Mouse (Mus musculus): Measurements from ENCODE around the gene 1700037C18Rik. TPM values are rescaled to one million over a fixed set of nuclear protein-coding genes. Genes with fewer than 3 reads are reported as not detected.

Gene 1700037C18Rik
- polyA plus RNA-seq (2012; rRNA removed): 13.5 and 16.2 TPM in 2 replicates

DNA sequence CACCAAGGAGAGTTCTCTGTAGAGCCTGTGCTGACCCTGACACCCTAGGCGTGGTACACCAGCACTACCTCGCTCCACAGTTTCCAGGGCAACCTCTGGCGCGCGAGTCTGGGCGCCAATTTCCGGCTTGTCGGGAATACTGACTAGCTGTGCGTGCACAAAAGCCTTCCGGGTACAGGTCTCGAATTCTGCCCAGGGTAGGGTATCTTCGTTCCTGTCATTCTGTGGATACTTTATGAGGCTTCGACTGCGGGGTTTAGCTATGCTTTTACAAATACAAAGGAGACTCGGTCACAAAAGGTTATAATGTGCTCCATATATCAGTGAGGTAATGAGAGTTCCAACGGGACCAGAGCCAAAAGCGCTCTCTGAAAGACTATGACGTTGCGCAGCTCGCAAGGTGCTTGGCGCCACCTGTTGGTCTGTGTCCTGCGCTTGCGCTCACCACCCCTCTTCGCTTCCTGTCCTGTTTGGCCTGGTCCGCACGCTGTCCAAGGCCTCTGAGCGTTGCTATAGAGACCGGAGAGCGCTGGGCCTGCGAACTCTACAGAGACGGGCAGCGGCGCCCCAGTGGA, at the start of gene 1700037C18Rik, which contains the start of gene Cluap1:
Gene 1700037C18Rik (minus strand): TSS at position 153 of the 575 bp plus-strand sequence.
Gene Cluap1 (plus strand): TSS at position 265 of the 575 bp plus-strand sequence.
- DNase-seq (ENCODE audit: low read depth): no peak

DNA sequence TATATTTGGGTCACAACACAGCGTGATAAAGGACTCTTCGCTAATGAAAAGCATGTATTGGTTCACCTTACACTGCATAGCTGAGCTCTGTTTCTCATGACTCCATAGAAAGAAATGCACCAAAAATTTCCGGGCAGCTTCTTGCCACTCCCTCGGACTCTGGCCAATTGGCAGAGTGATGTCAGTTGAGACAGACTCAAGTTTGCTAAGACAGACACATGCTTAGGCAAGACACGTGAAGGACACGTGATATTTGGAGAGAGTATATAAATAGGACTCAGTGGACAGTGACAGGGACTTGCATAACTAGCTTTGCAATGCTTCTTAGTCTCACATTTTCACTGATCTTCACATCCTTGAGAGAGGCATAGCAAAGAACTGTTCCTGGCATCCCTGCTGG, 47.9 kb upstream of the 1700037C18Rik start:
- DNase-seq (ENCODE audit: low read depth): peak; percentile 84

DNA sequence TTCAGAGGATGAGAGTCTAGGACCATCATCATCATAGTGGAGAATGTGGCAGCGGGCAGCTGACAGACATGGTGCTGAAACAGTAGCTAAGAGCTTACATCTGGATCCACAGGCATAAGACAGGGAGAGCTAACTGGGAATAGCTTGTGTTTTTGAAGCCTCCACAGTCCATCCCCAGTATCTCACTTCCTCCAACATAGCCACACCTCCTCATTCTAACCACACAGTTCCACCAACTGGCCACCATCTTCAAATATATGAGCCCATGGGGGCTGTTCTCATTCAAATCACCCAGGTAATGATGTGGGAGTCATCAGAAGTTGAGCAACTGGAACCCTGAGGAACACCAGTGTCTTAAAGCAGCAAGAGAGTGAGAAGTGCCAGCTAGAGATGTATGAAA, 42.7 kb upstream of the 1700037C18Rik start:
- no peak for DNase-seq (ENCODE audit: low read depth)

DNA sequence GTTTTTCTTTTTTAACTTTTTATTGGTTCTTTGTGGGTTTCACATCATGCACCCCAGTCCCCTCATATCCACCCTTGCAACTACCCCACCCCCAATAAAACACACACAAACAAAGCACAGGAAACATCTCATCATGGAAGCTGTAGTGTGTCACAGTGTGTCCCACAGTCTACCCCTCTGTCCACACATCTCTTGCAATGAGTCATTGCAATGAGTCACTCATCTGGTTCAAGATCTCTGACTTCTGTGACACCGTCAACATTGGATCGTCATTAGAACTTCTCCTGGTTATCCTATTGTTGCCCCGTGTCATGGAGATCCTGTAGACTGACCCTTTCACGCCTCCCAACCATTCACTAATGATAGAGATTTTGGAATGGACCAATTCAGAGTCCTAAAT, 26.2 kb upstream of the 1700037C18Rik start:
- DNase-seq (ENCODE audit: low read depth): no peak

DNA sequence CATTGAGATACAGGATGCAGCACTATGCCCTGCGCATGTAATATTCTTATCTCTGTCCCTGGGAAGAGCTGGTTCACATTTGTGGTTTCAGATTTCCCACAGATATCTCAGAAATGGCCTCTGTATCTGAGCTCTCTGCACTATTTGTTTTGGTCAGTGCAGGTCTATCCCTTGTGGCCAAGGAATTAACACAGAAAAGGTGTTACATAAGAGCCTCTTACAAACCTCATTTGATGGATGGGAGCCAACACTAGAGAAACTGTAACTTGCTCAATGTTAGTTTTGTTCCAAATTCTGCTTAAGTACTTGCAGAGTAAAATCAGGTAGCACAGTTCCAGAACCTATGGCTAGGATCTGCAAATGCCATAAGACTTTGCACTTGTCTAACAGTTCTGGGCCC, 25.6 kb upstream of the 1700037C18Rik start:
- DNase-seq (ENCODE audit: low read depth): peak; percentile 62

DNA sequence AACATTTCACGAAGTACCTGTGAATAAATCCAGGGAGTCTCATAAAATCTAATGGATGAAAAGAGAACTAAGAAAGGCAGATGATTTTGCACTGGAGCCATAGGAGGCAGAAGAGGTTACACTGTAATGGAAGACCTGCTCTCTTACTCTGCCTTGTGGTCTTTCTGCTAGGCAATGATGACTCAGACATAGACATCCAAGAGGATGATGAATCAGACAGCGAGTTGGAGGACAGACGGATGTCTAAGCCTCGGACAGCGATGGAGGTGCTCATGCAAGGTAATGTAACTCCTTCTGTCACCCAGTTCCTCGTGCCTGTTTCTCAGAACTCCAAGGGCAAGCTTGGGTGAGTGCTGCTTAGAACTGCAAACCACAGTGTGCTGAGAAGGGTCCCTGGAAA, 25.0 kb upstream of the 1700037C18Rik start:
- DNase-seq (ENCODE audit: low read depth): no peak

DNA sequence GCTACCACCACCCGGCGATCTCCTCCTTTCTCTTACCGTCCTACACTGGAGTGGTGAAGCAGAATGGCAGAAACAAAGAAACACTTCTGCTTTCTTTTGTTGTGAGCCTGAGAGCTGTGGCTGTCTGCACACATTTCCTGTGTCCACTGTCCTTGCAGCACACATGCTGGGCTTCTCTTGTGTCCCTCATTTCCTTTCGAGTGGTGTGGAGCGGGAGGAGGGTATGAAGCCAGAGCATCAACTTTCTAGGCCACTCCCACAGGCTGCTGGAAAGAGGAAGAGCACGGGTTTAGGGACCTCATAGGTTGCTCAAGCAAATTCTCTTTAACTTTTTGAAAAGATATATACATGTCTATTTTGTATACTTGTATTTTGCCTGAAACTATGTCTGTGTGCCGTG, 20.7 kb upstream of the 1700037C18Rik start:
- no peak for DNase-seq (ENCODE audit: low read depth)

DNA sequence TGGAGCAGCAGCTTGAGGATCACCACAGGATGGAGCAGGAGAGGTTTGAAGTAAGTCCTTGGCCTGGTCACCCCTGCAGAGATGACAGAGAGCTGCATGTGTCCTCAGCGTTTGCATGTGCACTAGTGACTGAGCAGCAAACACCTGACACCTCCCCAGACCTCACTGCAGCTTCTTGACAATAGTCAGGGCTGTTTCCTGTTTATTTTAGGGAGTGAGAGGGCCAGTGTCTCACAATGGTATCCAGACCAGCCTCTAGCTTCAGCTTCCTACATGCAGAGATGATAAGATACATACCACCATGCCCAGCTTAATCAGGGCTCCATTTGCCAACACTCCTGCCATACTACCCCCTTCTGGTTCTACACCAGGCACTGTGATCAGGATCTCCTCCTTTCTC, 20.1 kb upstream of the 1700037C18Rik start:
- no peak for DNase-seq (ENCODE audit: low read depth)

DNA sequence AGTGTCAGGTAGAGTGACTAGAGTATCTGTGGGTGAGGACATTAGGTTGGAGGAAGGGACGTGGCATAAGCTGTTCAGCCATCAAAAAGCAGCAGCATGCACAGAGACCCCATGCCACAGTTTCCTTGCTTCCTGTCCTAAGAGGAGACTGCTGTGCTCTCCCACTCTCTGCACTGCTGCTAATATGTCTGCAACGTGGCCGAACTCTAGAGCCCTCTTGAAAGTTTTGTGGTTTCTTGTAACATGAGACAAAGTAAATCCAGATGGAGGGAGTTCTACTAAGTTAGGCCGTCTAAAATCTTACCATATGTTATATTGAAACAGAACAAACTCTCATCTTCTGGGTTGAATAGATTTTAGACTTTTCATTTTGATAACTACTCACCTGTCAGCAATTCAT, 15.5 kb upstream of the 1700037C18Rik start:
- no peak for DNase-seq (ENCODE audit: low read depth)

DNA sequence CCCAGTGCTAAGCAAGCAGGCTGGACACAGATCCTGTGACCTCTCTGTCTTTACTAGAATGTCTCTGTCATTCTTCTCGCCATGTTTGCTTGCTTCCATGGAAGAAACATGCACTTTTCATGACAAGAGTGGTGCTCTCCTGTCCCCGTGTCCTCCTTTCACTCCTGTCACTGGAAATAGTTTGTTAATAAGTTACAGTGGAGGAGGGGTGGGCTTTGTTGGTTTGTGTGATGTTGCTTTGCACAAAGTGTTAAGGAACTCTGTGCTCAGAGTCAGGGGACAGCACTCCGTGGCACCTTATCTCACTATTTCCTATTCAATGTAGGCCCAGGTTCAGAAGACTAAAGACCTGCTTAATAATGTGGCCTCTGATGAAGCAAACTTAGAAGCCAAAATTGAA, 15.0 kb upstream of the 1700037C18Rik start:
- DNase-seq (ENCODE audit: low read depth): no peak

DNA sequence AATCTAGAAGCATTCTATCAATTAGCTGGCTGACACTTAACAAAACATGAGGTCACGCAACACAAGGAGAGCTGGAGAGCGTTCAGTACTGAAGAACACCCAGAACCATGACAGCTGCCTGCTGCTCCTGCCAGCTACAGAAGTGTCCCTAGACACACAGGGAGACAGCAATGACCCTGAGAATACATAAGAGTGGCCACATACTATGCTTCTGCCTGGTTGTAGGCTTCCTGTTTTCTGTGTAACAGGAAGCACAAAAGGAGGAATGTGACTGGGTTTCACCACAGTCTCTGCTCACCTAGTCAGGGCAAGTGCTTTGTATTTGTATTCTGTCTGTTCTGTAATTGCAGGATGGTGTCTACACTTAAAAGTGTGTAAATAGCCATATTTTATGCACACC, 12.3 kb upstream of the 1700037C18Rik start:
- DNase-seq (ENCODE audit: low read depth): no peak

DNA sequence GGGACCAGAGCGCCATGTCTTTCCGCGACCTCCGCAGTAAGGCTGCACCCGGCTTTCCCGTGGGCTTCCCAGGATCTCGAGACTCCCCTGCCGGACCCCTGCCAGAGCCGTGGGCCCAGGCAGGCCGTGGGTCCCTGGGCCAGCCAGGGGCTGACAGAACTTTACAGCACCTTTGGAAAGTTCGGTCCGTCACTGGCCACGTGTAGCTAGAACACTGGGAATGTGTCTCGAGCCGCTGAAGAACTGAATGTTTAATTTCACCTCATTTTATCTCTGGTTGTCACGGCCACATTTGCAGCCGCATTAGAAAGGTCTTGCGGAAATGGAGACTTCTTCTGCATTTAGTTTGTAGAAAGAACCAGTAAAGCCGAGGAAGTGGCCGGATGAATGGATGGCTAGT, 629 bp upstream of the 1700037C18Rik start:
- DNase-seq (ENCODE audit: low read depth): no peak

DNA sequence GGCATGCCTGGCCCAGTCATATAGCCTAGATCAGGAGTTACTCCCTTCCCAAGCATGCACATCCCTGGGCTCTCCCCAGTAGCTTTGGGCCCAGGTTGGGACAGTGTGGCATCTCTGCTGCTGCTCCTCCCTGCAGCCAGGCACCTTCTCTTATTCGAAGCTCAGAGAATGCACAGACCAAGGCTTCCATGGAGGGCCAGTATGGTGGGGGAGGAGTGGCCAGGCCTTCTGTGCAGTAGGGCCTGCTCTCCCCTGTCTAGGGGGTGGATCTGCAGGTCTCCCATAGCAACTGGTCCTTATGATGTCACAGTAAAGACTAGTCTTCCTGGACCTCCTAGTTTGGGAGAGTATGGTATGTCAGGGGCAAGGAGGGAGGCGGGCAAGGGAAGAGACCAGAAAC, 1.0 kb downstream of the 1700037C18Rik start:
- no peak for DNase-seq (ENCODE audit: low read depth)

DNA sequence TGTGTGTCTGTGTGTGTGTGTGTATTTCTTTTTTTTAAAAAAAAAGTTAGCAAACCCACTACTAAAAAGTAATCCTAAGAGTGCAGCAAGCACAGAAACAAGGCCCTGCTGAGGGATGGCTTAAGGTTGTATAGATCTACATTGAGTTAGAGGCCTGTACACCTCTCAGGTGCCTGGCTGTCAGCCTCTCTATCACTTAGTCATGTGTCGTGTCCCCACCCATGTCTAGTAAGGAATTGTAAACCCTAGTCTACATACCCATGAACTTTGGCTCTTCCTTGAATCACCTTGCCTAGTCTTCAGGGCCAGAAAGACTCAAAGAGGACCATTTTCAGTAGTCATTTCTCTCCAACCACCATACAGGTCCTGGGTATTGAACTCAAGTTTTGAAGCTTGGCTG, 11.9 kb downstream of the 1700037C18Rik start:
- no peak for DNase-seq (ENCODE audit: low read depth)

DNA sequence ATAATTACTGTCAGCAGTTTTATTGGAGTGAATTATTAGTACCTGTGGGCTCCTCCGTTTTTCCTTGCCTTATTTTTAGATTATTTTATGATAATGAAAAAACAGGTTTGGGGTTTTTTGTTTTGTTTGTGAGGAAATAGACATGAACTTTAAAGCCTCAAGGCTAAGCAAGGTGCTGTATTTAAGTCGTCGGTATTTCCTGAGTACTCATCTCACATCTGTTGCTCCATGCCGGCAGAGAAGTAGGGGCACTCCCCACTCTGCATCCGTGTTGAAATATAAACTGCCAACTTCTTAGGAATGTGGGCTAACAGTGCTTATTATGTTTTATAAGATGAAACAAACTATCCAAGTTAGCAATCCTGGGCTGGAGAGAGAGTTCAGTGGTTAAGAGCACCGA, 12.4 kb downstream of the 1700037C18Rik start:
- DNase-seq (ENCODE audit: low read depth): no peak

DNA sequence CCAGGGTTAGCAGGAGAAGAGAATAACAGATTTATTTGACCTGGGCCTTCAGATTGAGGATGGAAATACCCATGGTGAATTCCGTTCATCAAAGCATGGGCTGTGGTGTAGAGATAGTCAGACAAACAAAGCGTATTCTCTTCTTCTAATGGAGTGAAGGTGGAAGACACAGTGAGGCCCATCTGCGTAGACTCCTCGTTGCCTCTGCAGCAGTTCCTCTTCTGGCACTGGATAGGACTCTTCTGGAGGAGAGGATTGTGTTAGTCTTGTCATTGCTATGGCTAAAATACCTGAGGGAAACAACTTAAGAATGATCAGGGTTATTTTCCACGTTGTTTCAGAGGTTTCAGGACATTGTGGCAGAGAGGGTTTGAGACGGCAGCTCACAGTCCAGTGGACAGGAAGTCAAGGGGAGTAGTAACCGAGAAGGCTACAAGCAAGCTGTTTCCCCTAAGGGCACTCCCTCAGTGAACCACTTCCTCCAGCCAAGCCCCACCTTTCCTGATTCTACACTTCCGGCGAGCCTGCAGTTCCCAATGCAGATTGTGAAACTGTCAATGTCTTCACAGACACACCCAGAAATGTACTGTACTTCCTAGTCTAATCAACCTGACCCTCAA, 13.2 kb downstream of the 1700037C18Rik start:
- no peak for DNase-seq (ENCODE audit: low read depth)

DNA sequence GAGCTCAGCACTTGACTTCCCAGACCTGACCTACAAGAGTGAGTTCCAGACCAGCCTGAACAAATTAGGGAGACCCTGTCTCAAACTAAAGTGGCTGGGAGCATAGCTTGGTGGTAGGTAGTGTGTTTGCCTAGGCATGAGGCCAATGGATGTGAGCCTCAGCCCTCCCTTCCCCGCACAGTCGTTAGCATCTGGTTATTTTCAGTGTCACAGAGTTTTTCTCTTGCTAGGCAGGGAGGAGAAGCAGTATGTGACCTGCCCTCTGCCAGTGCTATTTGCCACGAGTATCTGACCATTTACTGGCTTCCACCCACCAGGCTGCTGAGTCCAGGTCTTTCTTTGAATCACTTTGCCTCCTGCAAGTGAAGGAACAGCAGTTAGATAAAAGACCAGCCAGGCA, 14.8 kb downstream of the 1700037C18Rik start:
- no peak for DNase-seq (ENCODE audit: low read depth)

DNA sequence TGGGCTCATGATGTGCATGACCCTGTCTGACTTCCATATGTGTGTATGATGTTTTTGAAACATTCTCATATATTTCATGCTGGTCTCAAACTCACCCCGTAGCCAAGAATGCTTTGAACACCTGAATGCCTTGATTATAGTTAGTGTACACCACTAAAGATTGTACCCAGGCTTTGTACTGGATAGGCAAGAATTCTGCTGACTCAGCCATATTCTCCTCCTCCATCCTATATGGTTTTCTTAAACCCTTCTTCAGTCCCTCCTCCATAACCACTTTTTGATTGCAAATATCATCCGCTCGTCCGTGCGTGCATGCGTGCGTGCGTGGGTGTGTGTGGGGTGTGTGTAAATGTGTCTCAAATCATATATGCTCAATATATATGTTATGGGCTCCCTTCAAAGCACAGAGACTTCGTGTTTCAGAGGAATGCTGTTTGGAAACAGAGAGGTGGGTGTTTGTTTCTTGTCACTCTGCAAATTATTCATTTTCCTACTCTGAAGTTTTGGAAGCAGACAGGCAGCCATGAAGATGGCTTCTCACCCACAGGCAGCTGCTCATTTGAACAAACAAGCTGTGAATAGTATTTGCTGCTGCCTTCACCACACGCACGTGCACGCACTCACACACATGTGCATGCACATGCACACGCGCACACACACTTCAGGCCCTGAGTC, 16.7 kb downstream of the 1700037C18Rik start:
- DNase-seq (ENCODE audit: low read depth): no peak

DNA sequence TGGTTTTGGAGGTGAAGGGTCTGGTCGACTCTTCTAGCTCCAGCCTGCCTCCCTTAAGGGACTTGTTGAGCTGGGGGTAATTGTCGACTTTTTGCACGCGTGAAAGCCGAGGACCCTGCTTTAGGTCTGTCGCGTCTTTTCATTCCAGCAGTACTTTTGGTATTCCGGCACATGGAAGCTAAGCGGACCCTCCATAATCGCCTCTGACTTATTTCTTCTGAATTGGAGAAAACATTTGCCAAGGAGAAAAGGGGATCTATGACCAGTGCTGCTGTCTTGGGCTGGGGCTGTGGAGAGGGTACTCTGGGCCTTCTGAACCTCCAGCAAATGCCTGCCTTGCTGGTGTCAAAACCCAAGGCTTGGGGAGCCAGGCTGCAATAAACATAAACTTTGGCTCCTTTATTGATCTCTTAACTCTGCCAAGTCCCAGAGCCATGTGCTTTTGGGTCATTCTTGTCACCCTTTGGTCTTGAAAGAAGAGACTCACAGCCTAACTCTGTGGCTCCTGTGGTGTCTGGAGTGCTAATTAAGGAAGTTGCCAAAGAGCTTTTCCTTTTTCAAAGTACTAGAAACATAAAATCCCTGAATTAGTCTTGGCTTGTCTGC, 23.3 kb downstream of the 1700037C18Rik start:
- no peak for DNase-seq (ENCODE audit: low read depth)

DNA sequence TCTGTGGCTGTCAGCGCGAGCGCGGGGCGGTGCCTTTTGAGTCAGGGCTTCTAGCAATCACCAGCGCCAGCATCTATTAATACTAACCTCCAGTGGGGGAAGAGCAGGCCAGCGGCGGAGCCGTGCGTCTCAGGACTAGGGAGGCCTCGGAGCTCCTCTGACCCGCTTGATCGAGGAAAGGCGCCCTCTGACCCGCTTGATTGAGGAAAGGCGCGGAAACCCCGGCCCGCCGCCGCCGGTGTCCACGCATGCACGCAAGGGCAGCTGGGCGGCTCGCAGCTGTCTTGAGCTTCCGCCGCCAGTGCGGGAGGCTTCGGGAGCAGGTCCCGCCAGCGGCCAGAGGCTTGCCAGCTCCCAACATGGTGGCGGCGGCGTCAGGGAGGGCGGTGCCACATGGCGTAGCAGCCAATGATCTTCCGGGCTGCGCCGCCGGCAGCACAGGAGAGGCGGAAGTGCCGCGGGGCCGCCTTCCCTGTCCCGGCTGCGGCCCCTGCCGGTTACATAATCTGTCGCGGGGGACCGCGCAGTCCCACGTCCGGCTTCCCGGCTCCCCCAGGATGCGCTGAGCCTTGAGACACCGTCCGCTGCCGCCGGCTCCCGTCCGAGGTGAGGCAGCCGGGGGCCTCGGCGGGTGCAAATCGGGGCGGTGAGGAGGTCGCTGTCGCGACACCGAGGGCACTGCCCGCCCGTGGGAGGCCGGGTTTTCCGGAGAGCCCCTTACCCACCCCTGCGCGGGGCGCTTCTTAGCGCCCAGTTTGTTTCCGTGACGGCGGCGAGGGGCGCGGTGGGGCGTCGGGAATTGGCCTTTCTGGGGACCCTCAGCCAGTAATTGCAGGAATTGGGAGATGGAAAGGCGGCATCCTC, 24.1 kb downstream of the 1700037C18Rik start, which contains the start of the genes Zfp597 and Gm20695:
Gene Zfp597 (minus strand): TSS at position 361 of the 864 bp plus-strand sequence.
Gene Gm20695 (plus strand): TSS at position 448 of the 864 bp plus-strand sequence.
- no peak for DNase-seq (ENCODE audit: low read depth)

DNA sequence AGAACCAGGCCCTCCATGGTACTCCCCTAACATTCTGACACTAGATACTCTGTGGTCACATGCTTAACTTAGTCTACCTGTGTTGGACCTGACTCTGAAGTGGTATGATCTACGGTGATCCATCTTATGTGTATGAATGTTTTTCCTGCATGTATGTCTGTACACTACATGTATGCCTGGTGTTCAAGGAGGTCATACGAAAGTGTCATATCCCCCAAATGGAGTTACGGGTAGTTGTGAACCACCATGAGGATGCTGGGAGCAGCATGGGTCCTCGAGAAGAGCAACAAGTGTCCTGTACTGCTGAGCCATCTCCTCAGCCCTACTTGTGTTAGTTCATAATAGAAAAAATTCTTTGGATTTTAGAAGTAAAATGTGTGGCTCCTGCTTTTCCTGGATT, 32.1 kb downstream of the 1700037C18Rik start:
- no peak for DNase-seq (ENCODE audit: low read depth)

All from gonadal fat pad, adult 2 months (tissue).